Mouse (Mus musculus): Measurements from ENCODE around the gene Cnih3. TPM values are rescaled to one million over a fixed set of nuclear protein-coding genes. Genes with fewer than 3 reads are reported as not detected.
A peak's percentile ranks its signal among the peaks of the same experiment; 100 is the strongest.

Gene Cnih3
- 10 to 100 TPM; 64.2 to 66.6 TPM for total RNA-seq (2021)

DNA sequence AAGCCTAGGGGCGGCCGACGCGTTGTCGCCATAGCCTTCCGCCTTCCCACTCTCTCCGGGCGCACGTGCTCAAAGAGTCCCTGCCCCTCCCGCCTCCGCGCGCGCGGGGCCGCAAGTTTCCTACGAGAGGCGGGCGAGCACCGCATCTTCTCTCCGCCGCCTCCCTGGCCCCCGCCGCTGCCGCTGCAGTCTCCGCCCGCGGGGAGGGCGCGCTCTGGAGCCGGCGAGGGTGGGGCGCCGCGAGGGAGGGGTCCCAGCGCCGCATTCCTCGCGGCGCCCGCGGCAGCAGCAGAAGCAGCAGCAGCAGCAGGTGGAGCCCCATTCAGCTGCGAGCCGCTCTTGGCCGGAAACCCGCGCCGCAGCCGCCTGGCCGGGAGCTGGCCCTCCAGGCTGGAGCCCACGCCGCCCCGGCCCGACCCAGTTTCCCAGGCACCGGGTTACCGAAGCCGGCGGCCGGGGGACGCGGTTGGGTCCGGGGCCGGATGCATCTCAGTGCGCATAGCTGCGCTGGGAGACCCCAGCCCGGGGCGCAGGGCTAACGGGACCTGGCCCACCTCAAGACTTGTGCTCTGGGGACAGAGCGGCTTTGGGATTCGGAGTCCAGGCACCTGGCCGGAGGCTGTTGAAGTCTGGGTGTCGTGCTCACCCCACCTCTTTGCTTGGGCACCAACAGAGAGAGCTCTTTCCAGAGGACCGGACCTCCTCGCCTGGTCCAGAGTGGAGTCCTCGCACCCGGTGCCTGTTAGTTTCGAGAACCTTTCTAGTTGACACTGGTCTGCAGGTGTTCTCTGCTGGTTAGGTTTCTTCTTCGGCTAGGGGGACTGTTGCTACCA, at the start of gene Cnih3:
Cnih3 (plus strand) TSS at position 262 of the 833 bp plus-strand sequence.
- peak in 1 of 2 experiments; percentile 55 for DNase-seq (ENCODE audit: extremely low spot score in 1 of 2, low spot score in 1 of 2)

DNA sequence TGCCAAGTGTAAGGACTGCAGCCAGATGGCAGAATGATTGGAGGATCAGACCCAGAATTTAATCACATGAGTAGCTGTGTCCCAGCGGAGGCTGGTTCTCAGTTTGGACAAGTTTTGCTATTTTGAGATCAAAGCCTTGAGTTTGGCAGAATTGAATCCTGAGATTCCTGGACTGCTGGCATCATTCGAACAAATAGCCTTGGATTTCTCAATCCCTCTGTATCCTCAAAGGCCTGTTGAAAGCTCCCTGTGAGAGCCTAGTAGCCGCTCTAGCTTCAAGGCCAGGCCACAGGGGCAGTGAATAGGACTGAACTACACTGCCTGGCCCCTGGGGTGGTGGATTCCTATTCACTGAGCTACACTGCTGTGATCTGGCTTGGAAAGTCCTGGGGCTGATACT, 44.4 kb upstream of the Cnih3 start:
- DNase-seq (ENCODE audit: extremely low spot score in 1 of 2, low spot score in 1 of 2) = no peak

DNA sequence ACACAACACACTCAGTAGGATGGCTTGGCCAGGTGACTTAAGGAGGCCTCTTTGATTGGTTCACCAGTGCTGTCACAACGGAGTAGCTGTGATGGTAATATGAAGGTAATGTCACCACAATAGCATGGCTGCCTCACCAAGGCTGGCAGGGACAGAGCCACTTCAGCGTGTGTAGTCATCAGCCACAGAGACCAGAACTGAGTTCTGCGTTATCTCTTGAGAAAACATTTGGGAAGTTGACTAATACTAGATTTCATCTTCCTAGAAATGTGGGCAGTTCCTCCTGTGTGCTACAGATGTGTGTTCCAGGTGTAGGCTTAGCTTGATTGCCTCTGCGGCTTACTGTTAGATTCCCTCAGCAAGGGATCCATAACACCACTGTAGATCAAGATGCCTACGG, 41.7 kb upstream of the Cnih3 start:
- no peak for DNase-seq (ENCODE audit: extremely low spot score in 1 of 2, low spot score in 1 of 2)

GRCm38 (mm10) chr1:181312115-181313045, 40.0 kb upstream of the Cnih3 start:
- DNase-seq (ENCODE audit: extremely low spot score in 1 of 2, low spot score in 1 of 2) = no peak

DNA sequence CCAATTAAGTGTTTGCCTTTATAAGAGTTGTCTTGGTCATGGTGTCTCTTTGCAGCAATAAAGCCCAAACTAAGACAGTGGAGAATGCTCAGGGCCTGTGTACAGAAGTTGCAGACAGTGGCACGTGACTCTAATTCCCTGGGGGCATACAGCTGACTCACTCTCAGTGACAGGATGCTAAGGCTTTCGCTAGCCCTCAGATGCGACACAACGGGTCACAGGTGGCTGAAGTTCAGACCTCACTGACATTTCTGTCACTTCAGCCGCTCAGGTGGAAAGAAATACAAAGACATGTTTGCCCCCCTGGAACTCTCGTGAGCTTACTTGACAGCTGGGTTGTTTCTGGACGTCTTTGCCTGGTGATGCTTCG, 39.4 kb upstream of the Cnih3 start:
- no peak for DNase-seq (ENCODE audit: extremely low spot score in 1 of 2, low spot score in 1 of 2)

GRCm38 (mm10) chr1:181314301-181314700, 38.1 kb upstream of the Cnih3 start:
- no peak for DNase-seq (ENCODE audit: extremely low spot score in 1 of 2, low spot score in 1 of 2)

- no peak for DNase-seq (ENCODE audit: extremely low spot score in 1 of 2, low spot score in 1 of 2)
Observed at GRCm38 (mm10) chr1:181315350-181315749, 37.1 kb upstream of the Cnih3 start.

DNA sequence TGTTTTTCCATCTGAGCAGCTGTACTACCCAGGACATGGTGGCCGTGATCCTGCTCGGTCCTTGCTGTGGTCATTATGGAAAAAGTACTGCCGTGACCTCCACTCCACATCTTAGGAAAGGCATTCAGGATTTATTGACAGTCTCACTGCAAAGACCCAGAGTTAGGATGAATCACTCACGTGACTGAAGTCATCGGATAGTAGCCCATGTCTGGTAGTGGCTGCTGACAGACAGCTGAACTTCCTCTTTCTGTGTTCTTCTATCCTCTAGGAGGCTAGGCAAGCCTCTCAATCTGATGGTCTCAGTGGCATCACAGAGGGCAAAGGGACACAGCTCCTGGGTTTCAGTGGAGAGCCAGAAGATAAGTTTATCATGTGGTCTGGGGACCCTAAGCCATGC, 35.9 kb upstream of the Cnih3 start:
- DNase-seq (ENCODE audit: extremely low spot score in 1 of 2, low spot score in 1 of 2) = no peak

GRCm38 (mm10) chr1:181319466-181319865, 33.0 kb upstream of the Cnih3 start:
- DNase-seq (ENCODE audit: extremely low spot score in 1 of 2, low spot score in 1 of 2) = no peak

GRCm38 (mm10) chr1:181321149-181321548, 31.3 kb upstream of the Cnih3 start:
- DNase-seq (ENCODE audit: extremely low spot score in 1 of 2, low spot score in 1 of 2) = no peak

- DNase-seq (ENCODE audit: extremely low spot score in 1 of 2, low spot score in 1 of 2) = no peak
Observed at GRCm38 (mm10) chr1:181323134-181323533, 29.3 kb upstream of the Cnih3 start.

DNA sequence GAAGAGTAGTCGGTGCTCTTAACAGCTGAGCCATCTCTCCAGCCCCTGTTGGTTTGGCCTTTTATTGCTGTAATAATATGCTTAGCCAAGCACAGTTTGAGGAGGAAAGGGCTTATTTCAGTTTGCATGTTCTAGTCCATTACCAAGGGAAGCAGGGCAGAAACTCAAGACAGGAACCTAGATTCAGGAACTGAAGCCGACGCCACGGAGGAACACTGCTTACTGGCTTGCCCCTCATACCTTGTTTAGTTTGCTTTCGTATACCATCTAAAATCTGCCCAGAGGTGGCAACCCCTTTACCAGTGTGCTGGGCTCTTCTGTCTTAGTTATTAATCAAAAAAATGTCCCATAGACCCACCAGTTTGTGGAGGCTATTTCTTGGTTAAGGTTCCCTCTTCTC, 25.3 kb upstream of the Cnih3 start:
- DNase-seq (ENCODE audit: extremely low spot score in 1 of 2, low spot score in 1 of 2) = no peak

- DNase-seq (ENCODE audit: extremely low spot score in 1 of 2, low spot score in 1 of 2) = no peak
Observed at GRCm38 (mm10) chr1:181327636-181328420, 24.6 kb upstream of the Cnih3 start.

GRCm38 (mm10) chr1:181329110-181329509, 23.3 kb upstream of the Cnih3 start:
- no peak for DNase-seq (ENCODE audit: extremely low spot score in 1 of 2, low spot score in 1 of 2)

GRCm38 (mm10) chr1:181332597-181332996, 19.8 kb upstream of the Cnih3 start:
- DNase-seq (ENCODE audit: extremely low spot score in 1 of 2, low spot score in 1 of 2) = no peak

GRCm38 (mm10) chr1:181334329-181335018, 18.0 kb upstream of the Cnih3 start:
- DNase-seq (ENCODE audit: extremely low spot score in 1 of 2, low spot score in 1 of 2) = no peak

- no peak for DNase-seq (ENCODE audit: extremely low spot score in 1 of 2, low spot score in 1 of 2)
Observed at GRCm38 (mm10) chr1:181335019-181335365, 17.4 kb upstream of the Cnih3 start.

DNA sequence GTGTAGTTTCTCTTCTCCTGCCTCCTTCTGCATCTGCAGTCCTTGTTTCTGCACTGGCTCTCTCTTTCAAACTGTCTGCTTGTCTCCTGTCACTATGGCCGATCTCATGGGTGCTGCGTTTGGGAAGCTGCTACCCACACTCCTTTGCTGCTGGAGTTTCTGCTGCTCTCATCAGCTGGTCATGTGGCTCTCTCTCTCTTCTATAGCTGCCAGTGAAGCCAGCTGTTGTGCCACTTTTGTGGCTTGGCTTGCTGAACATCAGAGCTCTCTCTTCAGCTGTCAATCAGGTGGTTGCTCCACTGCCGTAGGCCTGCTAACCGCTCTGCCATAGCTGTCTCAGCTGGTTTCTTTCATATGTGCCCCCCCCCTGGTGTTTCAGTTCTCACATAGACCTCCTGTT, 17.0 kb upstream of the Cnih3 start:
- DNase-seq (ENCODE audit: extremely low spot score in 1 of 2, low spot score in 1 of 2) = no peak

DNA sequence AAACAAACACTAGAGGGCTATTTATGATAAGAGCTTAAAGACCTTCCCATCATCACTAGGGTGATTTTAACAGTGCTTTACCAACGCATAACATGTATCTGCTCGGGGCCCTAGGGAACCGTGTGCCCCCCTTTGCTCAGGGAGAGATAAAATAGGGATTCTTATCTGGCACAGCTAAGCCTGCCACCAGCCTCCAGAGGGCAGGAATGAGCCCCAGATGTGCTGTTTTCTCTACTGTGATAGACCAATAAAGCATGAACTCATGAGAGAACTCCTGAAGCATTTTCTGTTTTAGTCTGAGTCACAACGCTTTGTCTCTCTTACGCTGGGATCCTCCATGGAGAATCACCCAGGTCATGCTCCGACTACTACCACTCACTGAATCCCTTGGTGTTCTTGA, 15.6 kb upstream of the Cnih3 start:
- DNase-seq (ENCODE audit: extremely low spot score in 1 of 2, low spot score in 1 of 2) = no peak

DNA sequence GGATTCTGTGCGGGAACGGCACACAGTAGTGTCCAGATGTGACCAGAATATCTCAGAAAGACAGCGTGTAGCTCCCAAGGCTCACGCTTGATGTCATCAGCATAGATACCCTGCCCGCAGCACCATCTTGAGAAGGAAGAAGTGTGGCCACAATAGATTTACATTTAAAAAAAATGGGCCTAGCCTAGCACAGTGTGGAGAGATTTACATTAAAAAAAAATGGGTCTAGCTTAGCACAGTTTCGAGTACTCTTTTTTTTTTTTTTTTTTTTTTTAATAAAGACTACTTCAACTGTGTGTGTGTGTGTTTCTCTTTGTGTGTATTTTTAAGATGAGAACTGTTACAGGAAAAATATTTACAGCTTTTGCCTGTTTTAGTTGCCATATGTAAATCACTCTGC, 13.3 kb upstream of the Cnih3 start:
- no peak for DNase-seq (ENCODE audit: extremely low spot score in 1 of 2, low spot score in 1 of 2)
